Mouse (Mus musculus) CH12.LX (cell line): Measurements from ENCODE around the gene Mpped1. TPM values are rescaled to one million over a fixed set of nuclear protein-coding genes. Genes with fewer than 3 reads are reported as not detected.

ENCODE experiments used
- DNase-seq: peaks from one replicate; pipeline ENCODE4 v3.0.0-alpha.2; 2013; ENCODE audit errors: extremely low read depth
- H3K27ac ChIP-seq: 2 replicates; pipeline ENCODE4 v1.5.1; 2012; ENCODE audit warnings: low read depth, mild to moderate bottlenecking, control low read depth, moderate library complexity; ENCODE audit not compliant: insufficient read depth
- H3K27me3 ChIP-seq: replicated peaks from 2 replicates; pipeline ENCODE3; 2012; ENCODE audit warnings: inconsistent platforms
- H3K36me3 ChIP-seq, 2 experiments: replicated peaks in 1 of 2; 2 replicates each; pipeline versions ENCODE3 to v1.6.1; 2012; ENCODE audit warnings: inconsistent platforms in 1 of 2, low read length in 1 of 2, mild to moderate bottlenecking in 1 of 2, mixed read lengths in 1 of 2, moderate library complexity in 1 of 2; ENCODE audit not compliant: control insufficient read depth in 1 of 2, insufficient read depth in 1 of 2
- H3K4me1 ChIP-seq, 2 experiments: 2 replicates each; pipeline ENCODE4 v1.6.1; 2012; ENCODE audit warnings: inconsistent platforms in 1 of 2, moderate library complexity in 1 of 2; ENCODE audit not compliant: insufficient read depth in 2 of 2, control insufficient read depth in 1 of 2
- H3K4me2 ChIP-seq: 2 replicates; pipeline ENCODE4 v1.6.1; 2012; ENCODE audit warnings: low read depth, mild to moderate bottlenecking, control low read depth; ENCODE audit not compliant: poor library complexity, insufficient read depth, severe bottlenecking
- H3K4me3 ChIP-seq, 3 experiments: fragments of 150-350 bp in 1 of 3; sonication (generic) in 1 of 3; replicated peaks in 1 of 3; 2 replicates each; pipeline versions ENCODE3 to v1.5.1; 2011 to 2012; ENCODE audit warnings: low read depth in 2 of 3, low read length in 2 of 3, mild to moderate bottlenecking in 2 of 3, moderate library complexity in 2 of 3, control low read depth in 1 of 3, improper control_type of control experiment in 1 of 3, inconsistent platforms in 1 of 3, mixed read lengths in 1 of 3; ENCODE audit not compliant: poor library complexity in 1 of 3
- H3K79me2 ChIP-seq: replicated peaks from 2 replicates; pipeline ENCODE4 v1.6.1; 2012; ENCODE audit warnings: mild to moderate bottlenecking, moderate library complexity; ENCODE audit not compliant: control insufficient read depth, poor library complexity, insufficient read depth, severe bottlenecking; ENCODE audit errors: extremely low read depth
- H3K9ac ChIP-seq: 2 replicates; pipeline ENCODE4 v1.6.1; 2012; ENCODE audit warnings: low read depth, mild to moderate bottlenecking, control low read depth, moderate library complexity; ENCODE audit not compliant: insufficient read depth
- H3K9me3 ChIP-seq: replicated peaks from 2 replicates; pipeline ENCODE3; 2012; ENCODE audit warnings: low read length, inconsistent platforms, mixed read lengths
- BHLHE40 ChIP-seq: IDR thresholded peaks from 2 replicates; pipeline ENCODE4 v1.6.1; 2011; ENCODE audit warnings: mild to moderate bottlenecking, low read depth, low read length, improper control_type of control experiment
- CHD1 ChIP-seq: IDR thresholded peaks from 2 replicates; pipeline ENCODE4 v1.6.1; 2012; ENCODE audit warnings: low read depth, low read length, improper control_type of control experiment, inconsistent platforms
- CHD2 ChIP-seq: IDR thresholded peaks from 2 replicates; pipeline ENCODE4 v1.6.1; 2011; ENCODE audit warnings: low read length, improper control_type of control experiment
- E2F4 ChIP-seq: IDR thresholded peaks from 2 replicates; pipeline ENCODE4 v1.6.1; 2011; ENCODE audit warnings: low read depth, low read length, improper control_type of control experiment; ENCODE audit not compliant: insufficient replicate concordance
- EP300 ChIP-seq: IDR thresholded peaks from 2 replicates; pipeline ENCODE4 v1.6.1; 2011; ENCODE audit warnings: low read length, improper control_type of control experiment
- GABPA ChIP-seq: IDR thresholded peaks from 2 replicates; pipeline ENCODE4 v1.6.1; 2012; ENCODE audit warnings: low read depth, low read length, improper control_type of control experiment, inconsistent platforms; ENCODE audit not compliant: insufficient replicate concordance
- JUN ChIP-seq: IDR thresholded peaks from 2 replicates; pipeline ENCODE4 v1.6.1; 2011; ENCODE audit warnings: low read depth, mild to moderate bottlenecking, low read length, improper control_type of control experiment, moderate library complexity; ENCODE audit not compliant: insufficient read depth
- KAT2A ChIP-seq: IDR thresholded peaks from 2 replicates; pipeline ENCODE4 v1.6.1; 2012; ENCODE audit warnings: low read length, improper control_type of control experiment, inconsistent platforms; ENCODE audit not compliant: insufficient replicate concordance
- MAFK ChIP-seq: IDR thresholded peaks from 2 replicates; pipeline ENCODE4 v1.6.1; 2011; ENCODE audit warnings: low read length, improper control_type of control experiment; ENCODE audit not compliant: insufficient replicate concordance
- MAZ ChIP-seq: IDR thresholded peaks from 2 replicates; pipeline ENCODE4 v1.6.1; 2012; ENCODE audit warnings: low read depth, mild to moderate bottlenecking, inconsistent platforms, low read length, improper control_type of control experiment, moderate library complexity
- MEF2A ChIP-seq: IDR thresholded peaks from 2 replicates; pipeline ENCODE4 v1.6.1; 2014; ENCODE audit warnings: low read depth, mild to moderate bottlenecking, inconsistent platforms, low read length, improper control_type of control experiment, borderline replicate concordance
- MXI1 ChIP-seq: IDR thresholded peaks from 2 replicates; pipeline ENCODE4 v1.6.1; 2011; ENCODE audit warnings: mild to moderate bottlenecking, low read depth, low read length, improper control_type of control experiment
- MYC ChIP-seq: IDR thresholded peaks from 2 replicates; pipeline ENCODE4 v1.6.1; 2011; ENCODE audit warnings: low read depth, mild to moderate bottlenecking, improper control_type of control experiment, low read length
- NELFE ChIP-seq: IDR thresholded peaks from 2 replicates; pipeline ENCODE4 v1.6.1; 2011; ENCODE audit warnings: low read depth, low read length, improper control_type of control experiment
- NRF1 ChIP-seq: IDR thresholded peaks from 2 replicates; pipeline ENCODE4 v1.6.1; 2014; ENCODE audit warnings: low read depth, mild to moderate bottlenecking, inconsistent platforms, low read length, improper control_type of control experiment, moderate library complexity
- PAX5 ChIP-seq: IDR thresholded peaks from 2 replicates; pipeline ENCODE4 v1.6.1; 2012; ENCODE audit warnings: low read length, inconsistent platforms, mixed read lengths
- POLR2A ChIP-seq: IDR thresholded peaks from 2 replicates; pipeline ENCODE4 v1.6.1; 2011; ENCODE audit warnings: low read depth, mild to moderate bottlenecking, improper control_type of control experiment, low read length
- POLR2AphosphoS2 ChIP-seq: IDR thresholded peaks from 2 replicates; pipeline ENCODE4 v1.6.1; 2011; ENCODE audit warnings: low read depth, low read length, improper control_type of control experiment
- SMC3 ChIP-seq: IDR thresholded peaks from 2 replicates; pipeline ENCODE4 v1.6.1; 2011; ENCODE audit warnings: low read depth, low read length, improper control_type of control experiment
- TCF12 ChIP-seq: IDR thresholded peaks from 2 replicates; pipeline ENCODE4 v1.6.1; 2014; ENCODE audit warnings: low read depth, mild to moderate bottlenecking, inconsistent platforms, low read length, improper control_type of control experiment
- UBTF ChIP-seq: IDR thresholded peaks from 2 replicates; pipeline ENCODE4 v1.6.1; 2012; ENCODE audit warnings: low read depth, mild to moderate bottlenecking, inconsistent platforms, low read length, improper control_type of control experiment, moderate library complexity
- ZNF384 ChIP-seq: IDR thresholded peaks from 2 replicates; pipeline ENCODE4 v1.6.1; 2012; ENCODE audit warnings: low read depth, low read length, improper control_type of control experiment, inconsistent platforms
- dilution Hi-C: fragments of 300-500 bp; cut with MboI; formaldehyde crosslinking; loops from 2 replicates; pipeline ENCODE4 v1.14.3; 2020; ENCODE audit warnings: low sequenced_read_pairs; ENCODE audit not compliant: extremely low pct_unique_long_range_greater_than_20kb, extremely low pct_ligation_motif_present
- in situ Hi-C: fragments of 300-500 bp; cut with MboI; formaldehyde crosslinking; loops from 3 replicates; pipeline ENCODE4 v1.14.3; 2019; ENCODE audit warnings: low sequenced_read_pairs, low pct_ligation_motif_present, low pct_unique_long_range_greater_than_20kb, mixed read lengths
- polyA plus RNA-seq: library from polyadenylated mRNA; unstranded; fragments of >175 nt; gene quantifications from 2 replicates; pipeline ENCODE4 v1.2.1, GENCODE M21; 2012; ENCODE audit warnings: low read depth; ENCODE audit not compliant: insufficient read length
- total RNA-seq, 2 experiments: library from RNA; depleted of rRNA; stranded (reverse); fragments of 300-350 nt in 1 of 2; fragments of >200 nt in 1 of 2; gene quantifications; 2 replicates each; pipeline ENCODE4 v1.2.3; 2012 to 2014

Gene Mpped1
- total and polyA plus RNA-seq, 3 experiments = 0.07 to 0.42 TPM; not detected in 1

- no peaks in the 10 kb centered on the region for H3K4me1 ChIP-seq
- DNase-seq = no peak
- dilution Hi-C loops = no loop called here
- no peak overlapping the region for H3K27ac ChIP-seq
- in situ Hi-C loops = no loop called here
- peaks cover 7% of the 10 kb centered on the region for H3K9me3 ChIP-seq
- peaks cover 55% of the 10 kb centered on the region for H3K27me3 ChIP-seq
- no peaks in the 10 kb centered on the region for H3K79me2 ChIP-seq
- H3K4me3 ChIP-seq = no peak overlapping the region
- H3K9ac ChIP-seq = no peak overlapping the region
- no peak overlapping the region for H3K4me2 ChIP-seq
- no peaks in the 10 kb centered on the region for H3K36me3 ChIP-seq
- TF ChIP-seq UBTF (no peak), NRF1 (no peak), GABPA (no peak), MEF2A (no peak)
These were observed 2.0 kb downstream of the Mpped1 start for GRCm38 (mm10) chr15:83781304-83781703.

- no peaks in the 10 kb centered on the region for H3K79me2 ChIP-seq
- H3K27ac ChIP-seq = no peak overlapping the region
- no peak overlapping the region for H3K4me3 ChIP-seq
- in situ Hi-C loops (no loop called here), dilution Hi-C loops (no loop called here)
- H3K36me3 ChIP-seq = no peaks in the 10 kb centered on the region
- no peak overlapping the region for H3K4me2 ChIP-seq
- no peaks in the 10 kb centered on the region for H3K4me1 ChIP-seq
- peaks cover 55% of the 10 kb centered on the region for H3K27me3 ChIP-seq
- H3K9me3 ChIP-seq = peaks cover 7% of the 10 kb centered on the region
- TF ChIP-seq ZNF384 (no peak), MXI1 (no peak), PAX5 (no peak), POLR2AphosphoS2 (no peak), TCF12 (no peak), EP300 (no peak), POLR2A (no peak), MAZ (no peak), BHLHE40 (no peak), NELFE (no peak), E2F4 (no peak), KAT2A (no peak), SMC3 (no peak), CHD1 (no peak), MYC (no peak), JUN (no peak), MAFK (no peak), GABPA (no peak), CHD2 (no peak)
- H3K9ac ChIP-seq = no peak overlapping the region
- no peak for DNase-seq
These were observed 3.0 kb downstream of the Mpped1 start for GRCm38 (mm10) chr15:83782284-83782683.
